Mouse (Mus musculus) heart, embryonic 11.5 days (tissue): ENCODE measurements around the gene BC037034. TPM values are rescaled to one million over a fixed set of nuclear protein-coding genes. Genes with fewer than 3 reads are reported as not detected.
A peak's percentile ranks its signal among the peaks of the same experiment; 100 is the strongest.

Experiments
- ATAC-seq: fragments of 200-750 bp; cut with Nextera tagmentation; replicated peaks from 2 replicates; pipeline ENCODE4 v1.8.0; 2017; ENCODE audit warnings: moderate library complexity; ENCODE audit not compliant: insufficient number of reproducible peaks, low FRiP score, low TSS enrichment
- H3K27ac ChIP-seq: fragments of 300-500 bp; sonication (generic); 2 replicates; pipeline ENCODE4 v1.5.1; 2014; ENCODE audit warnings: mild to moderate bottlenecking, low read depth, low read length
- H3K27me3 ChIP-seq: fragments of 300-500 bp; sonication (generic); 2 replicates; pipeline ENCODE4 v1.6.1; 2014; ENCODE audit warnings: mild to moderate bottlenecking, low read length, mixed read lengths; ENCODE audit not compliant: control insufficient read depth, insufficient read depth
- H3K36me3 ChIP-seq: fragments of 300-500 bp; sonication (generic); 2 replicates; pipeline ENCODE4 v1.6.1; 2014; ENCODE audit warnings: mild to moderate bottlenecking, low read length, moderate library complexity, mixed read lengths; ENCODE audit not compliant: control insufficient read depth, insufficient read depth
- H3K4me1 ChIP-seq: fragments of 300-500 bp; sonication (generic); 2 replicates; pipeline ENCODE4 v1.6.1; 2014; ENCODE audit warnings: low read length; ENCODE audit not compliant: control insufficient read depth, insufficient read depth
- H3K4me2 ChIP-seq: fragments of 300-500 bp; sonication (generic); 2 replicates; pipeline ENCODE4 v1.6.1; 2014; ENCODE audit warnings: mild to moderate bottlenecking, moderate library complexity
- H3K4me3 ChIP-seq: fragments of 300-500 bp; sonication (generic); 2 replicates; pipeline ENCODE4 v1.5.1; 2014; ENCODE audit warnings: low read depth, low read length
- H3K9ac ChIP-seq: fragments of 300-500 bp; sonication (generic); 2 replicates; pipeline ENCODE4 v1.6.1; 2014; ENCODE audit warnings: mild to moderate bottlenecking, low read depth, low read length, moderate library complexity
- H3K9me3 ChIP-seq: fragments of 300-500 bp; sonication (generic); replicated peaks from 2 replicates; pipeline ENCODE4 v1.6.1; 2016; ENCODE audit warnings: low read length; ENCODE audit not compliant: control insufficient read depth
- WGBS: fragments of 180-500 bp; shearing (Covaris S2); extraction: QIAGEN DNeasy Blood & Tissue Kit; methylation state at CpG from one replicate; pipeline ENCODE4 v1.1.7; 2014; ENCODE audit not compliant: insufficient replicate concordance; 5-methylcytosine and 5-hydroxymethylcytosine counted together
- polyA plus RNA-seq: library from polyadenylated mRNA; unstranded; fragments of >200 nt; fragmentation: Nextera tagmentation; extraction: Ambion mirVana; gene quantifications from 2 replicates; pipeline ENCODE4 v1.2.1, GENCODE M21; 2014

Gene BC037034
- polyA plus RNA-seq, 1 experiment from 2014 or later = 4.0 TPM

- H3K4me2 ChIP-seq = no peak overlapping the region
- WGBS = 67% methylated on average over 3 of the region's 3 CpGs
- ATAC-seq = no peak
Observed at GRCm38 (mm10) chr5:138271232-138271631, 7.4 kb upstream of the BC037034 start.

DNA sequence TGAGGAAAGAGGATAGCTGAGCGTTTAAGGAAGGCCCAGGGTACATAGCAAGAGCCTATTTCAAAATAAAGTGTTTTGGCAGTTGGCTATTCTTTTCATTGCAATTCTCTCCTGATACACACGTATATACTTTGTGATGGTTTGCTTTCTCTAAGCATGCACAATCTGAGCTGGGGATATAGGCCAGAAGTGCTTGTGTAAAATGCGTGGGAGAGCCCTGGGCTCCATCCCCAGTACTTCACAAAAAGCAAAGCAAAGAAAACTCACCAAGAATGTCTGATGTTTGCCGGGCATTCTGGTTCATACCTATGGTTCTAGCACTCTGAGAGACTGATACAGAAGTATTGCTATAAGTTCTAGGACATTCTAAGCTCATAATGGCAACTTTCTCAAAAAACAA lies 5.1 kb upstream of the BC037034 start:
- Histone ChIP-seq H3K4me1 (peaks cover 4% of the 10 kb centered on the region; the same call in 1 of the 2 replicates), H3K9ac (no peak overlapping the region), H3K27ac (no peak overlapping the region), H3K9me3 (no peaks in the 10 kb centered on the region), H3K4me2 (no peak overlapping the region), H3K27me3 (peaks cover 6% of the 10 kb centered on the region), H3K36me3 (no peaks in the 10 kb centered on the region), H3K4me3 (no peak overlapping the region)
- WGBS = 65% methylated on average over 4 of the region's 4 CpGs
- no peak for ATAC-seq

More at GRCm38 (mm10) chr5:138271232-138271631, 7.4 kb upstream of the BC037034 start:
- Histone ChIP-seq H3K27ac (no peak overlapping the region), H3K36me3 (no peaks in the 10 kb centered on the region; the same call in 1 of the 2 replicates), H3K27me3 (peaks cover 9% of the 10 kb centered on the region), H3K4me3 (no peak overlapping the region), H3K4me1 (peaks cover 3% of the 10 kb centered on the region; the same call in 1 of the 2 replicates), H3K9ac (no peak overlapping the region), H3K9me3 (no peaks in the 10 kb centered on the region)

DNA sequence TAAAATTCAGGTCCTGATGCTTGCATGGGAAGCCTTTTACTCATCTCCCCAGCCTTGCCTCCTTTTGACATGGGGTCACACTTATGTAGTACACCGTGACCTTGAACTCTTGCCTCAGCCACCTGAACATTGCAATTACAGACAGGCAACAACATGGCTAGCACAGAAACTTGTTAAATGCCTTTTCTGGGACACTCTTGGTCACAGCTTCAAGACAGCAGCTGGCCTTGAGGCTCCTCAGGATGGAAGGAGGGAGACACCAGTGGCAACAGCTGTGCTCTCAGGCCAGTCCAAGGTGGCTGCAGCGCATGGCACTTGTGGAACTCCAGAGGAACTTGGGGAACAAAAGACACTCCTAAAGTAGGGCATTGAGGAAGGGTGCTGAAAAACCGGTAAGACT lies 3.3 kb upstream of the BC037034 start:
- no peaks in the 10 kb centered on the region for H3K36me3 ChIP-seq

GRCm38 (mm10) chr5:138265712-138266111 lies 1.9 kb upstream of the BC037034 start:
- Histone ChIP-seq H3K36me3 (peaks cover 7% of the 10 kb centered on the region), H3K4me3 (no peak overlapping the region), H3K4me1 (peaks cover 21% of the 10 kb centered on the region), H3K27me3 (no peaks in the 10 kb centered on the region), H3K9me3 (no peaks in the 10 kb centered on the region), H3K27ac (no peak overlapping the region), H3K9ac (no peak overlapping the region), H3K4me2 (no peak overlapping the region; the same call in 1 of the 2 replicates)
- WGBS = 95% methylated on average over 4 of the region's 4 CpGs
- ATAC-seq = no peak

More for the DNA sequence above, 3.3 kb upstream of the BC037034 start:
- H3K4me2 ChIP-seq = no peak overlapping the region
- H3K9ac ChIP-seq = no peak overlapping the region
- no peak overlapping the region for H3K4me3 ChIP-seq
- ATAC-seq = no peak
- no peaks in the 10 kb centered on the region for H3K9me3 ChIP-seq
- peaks cover 16% of the 10 kb centered on the region for H3K4me1 ChIP-seq
- H3K27ac ChIP-seq = no peak overlapping the region
- 0 out of 2 replicates have a peak, but pooled peaks cover 2% of the 10 kb centered on the region for H3K27me3 ChIP-seq
- 80% methylated on average over 3 of the region's 3 CpGs for WGBS

- 14% methylated on average over 6 of the region's 6 CpGs for WGBS
- peaks cover 34% of the 10 kb centered on the region for H3K4me1 ChIP-seq
- H3K9me3 ChIP-seq = no peaks in the 10 kb centered on the region
- peaks cover 12% of the 10 kb centered on the region for H3K36me3 ChIP-seq
- H3K27me3 ChIP-seq = no peaks in the 10 kb centered on the region
- peak overlapping the region; percentile 83 for H3K9ac ChIP-seq
- ATAC-seq = no peak
- H3K27ac ChIP-seq = peak overlapping the region; percentile 52; the same call in 1 of the 2 replicates
- H3K4me3 ChIP-seq = peak overlapping the region; percentile 84
- H3K4me2 ChIP-seq = peak overlapping the region; percentile 90
Observed at GRCm38 (mm10) chr5:138264207-138264578, 360 bp upstream of the BC037034 start.

DNA sequence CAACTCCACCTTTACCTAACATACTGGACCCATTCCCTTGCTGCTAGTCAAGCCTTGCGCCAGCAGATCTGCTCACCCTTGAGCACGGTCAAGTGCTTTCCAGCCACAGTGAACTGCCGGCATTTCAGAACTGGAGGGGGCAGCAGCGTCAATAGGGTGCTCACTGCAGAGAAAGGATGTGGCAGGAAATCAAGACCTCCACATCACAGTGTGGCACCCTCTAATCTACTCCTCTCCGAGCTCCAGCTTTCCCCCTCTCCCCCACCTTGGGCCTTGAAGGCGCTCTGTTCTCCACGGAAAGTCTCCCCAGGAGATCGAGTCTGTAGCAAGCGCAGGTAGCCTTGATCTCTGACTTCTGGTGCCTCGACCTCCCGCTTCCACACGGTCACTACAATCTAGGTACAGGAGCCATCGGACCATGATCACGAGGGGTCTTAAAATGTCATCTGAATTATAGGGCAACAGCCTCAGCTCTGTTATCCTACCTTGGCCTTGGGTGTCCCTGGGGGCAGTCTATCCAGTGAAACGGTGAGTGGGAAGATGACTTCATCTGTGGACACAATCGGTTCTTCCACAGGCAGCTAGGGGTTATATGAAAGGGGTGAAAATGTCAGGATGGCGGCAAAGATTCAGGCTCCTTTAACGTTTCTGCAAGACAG lies 1.1 kb downstream of the BC037034 start:
- 57% methylated on average over 18 of the region's 18 CpGs for WGBS
- peaks cover 44% of the 10 kb centered on the region for H3K4me1 ChIP-seq

DNA sequence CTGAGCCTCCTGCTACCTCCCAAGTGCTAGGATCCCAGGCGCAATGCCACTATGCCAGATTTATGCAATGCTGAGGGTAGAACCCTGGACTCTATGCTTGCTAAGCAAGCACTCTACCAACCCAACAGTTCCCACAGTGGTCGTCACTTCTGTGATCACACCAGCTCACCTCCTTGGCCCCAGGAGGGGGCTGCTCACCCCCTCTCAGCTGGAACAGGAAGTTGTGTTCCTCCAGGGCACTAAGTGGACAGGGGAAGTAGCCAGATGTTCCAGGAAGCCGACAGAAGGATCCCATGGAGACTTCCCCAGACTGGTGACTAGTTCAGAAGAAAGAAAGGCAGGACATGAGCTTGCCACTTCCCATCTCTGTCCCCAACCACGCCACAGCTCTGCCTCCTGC lies 1.8 kb downstream of the BC037034 start:
- H3K4me3 ChIP-seq = no peak overlapping the region

More for the DNA sequence above, 1.1 kb downstream of the BC037034 start:
- peak overlapping the region; percentile 84 for H3K4me3 ChIP-seq
- peak overlapping the region; percentile 83 for H3K9ac ChIP-seq
- peak overlapping the region; percentile 90 for H3K4me2 ChIP-seq
- H3K27me3 ChIP-seq = no peaks in the 10 kb centered on the region
- ATAC-seq = no peak
- H3K36me3 ChIP-seq = peaks cover 12% of the 10 kb centered on the region
- no peaks in the 10 kb centered on the region for H3K9me3 ChIP-seq
- H3K27ac ChIP-seq = no peak overlapping the region

GRCm38 (mm10) chr5:138260834-138261233 lies 3.0 kb downstream of the BC037034 start:
- H3K9ac ChIP-seq = no peak overlapping the region
- WGBS = 50% methylated on average over 11 of the region's 11 CpGs
- 0 out of 2 replicates have a peak overlapping the region, but pooled peaks have one; percentile 36 for H3K27ac ChIP-seq
- peaks cover 12% of the 10 kb centered on the region for H3K36me3 ChIP-seq
- ATAC-seq = no peak
- no peak overlapping the region; the same call in 1 of the 2 replicates for H3K4me2 ChIP-seq
- no peaks in the 10 kb centered on the region for H3K27me3 ChIP-seq
- peaks cover 49% of the 10 kb centered on the region for H3K4me1 ChIP-seq
- H3K4me3 ChIP-seq = no peak overlapping the region
- H3K9me3 ChIP-seq = no peaks in the 10 kb centered on the region

More for the DNA sequence above, 1.8 kb downstream of the BC037034 start:
- peaks cover 44% of the 10 kb centered on the region for H3K4me1 ChIP-seq
- peaks cover 12% of the 10 kb centered on the region for H3K36me3 ChIP-seq
- no peaks in the 10 kb centered on the region for H3K9me3 ChIP-seq
- H3K4me2 ChIP-seq = no peak overlapping the region
- ATAC-seq = no peak
- 69% methylated on average over 4 of the region's 4 CpGs for WGBS
- no peak overlapping the region for H3K9ac ChIP-seq
- no peak overlapping the region for H3K27ac ChIP-seq
- H3K27me3 ChIP-seq = no peaks in the 10 kb centered on the region

- Histone ChIP-seq H3K9me3 (no peaks in the 10 kb centered on the region), H3K4me1 (peaks cover 49% of the 10 kb centered on the region), H3K36me3 (peaks cover 12% of the 10 kb centered on the region), H3K27ac (peak overlapping the region; percentile 36; the same call in 1 of the 2 replicates), H3K9ac (no peak overlapping the region), H3K4me3 (no peak overlapping the region), H3K27me3 (no peaks in the 10 kb centered on the region), H3K4me2 (no peak overlapping the region)
- ATAC-seq = no peak
- 42% methylated on average over 10 of the region's 10 CpGs for WGBS
Observed at GRCm38 (mm10) chr5:138260051-138260450, 3.8 kb downstream of the BC037034 start.
